Mouse (Mus musculus): ENCODE measurements around the gene Mrps14.

Mrps14 gene

DNA sequence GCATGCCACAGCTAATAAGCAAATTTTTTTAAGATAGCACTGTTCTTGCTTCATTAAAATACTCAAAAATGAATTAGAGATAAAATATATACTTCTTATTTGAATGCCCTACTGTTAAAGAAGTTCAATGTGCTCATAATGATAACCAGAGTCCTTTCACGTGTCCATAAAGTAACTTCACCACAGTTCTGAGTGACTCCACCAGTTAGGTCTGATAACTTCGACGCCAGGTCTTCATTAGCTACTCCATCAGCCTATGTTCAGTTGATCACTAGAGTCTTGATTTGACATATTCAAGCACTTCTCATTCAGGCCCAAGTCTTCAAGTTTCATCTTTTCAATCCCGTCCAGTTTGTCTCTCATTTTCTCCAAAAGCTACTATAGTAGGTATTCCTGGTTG, 32.2 kb downstream of the Mrps14 start:
- DNase-seq (ENCODE audit: low spot score in 2 of 2), result no peak

DNA sequence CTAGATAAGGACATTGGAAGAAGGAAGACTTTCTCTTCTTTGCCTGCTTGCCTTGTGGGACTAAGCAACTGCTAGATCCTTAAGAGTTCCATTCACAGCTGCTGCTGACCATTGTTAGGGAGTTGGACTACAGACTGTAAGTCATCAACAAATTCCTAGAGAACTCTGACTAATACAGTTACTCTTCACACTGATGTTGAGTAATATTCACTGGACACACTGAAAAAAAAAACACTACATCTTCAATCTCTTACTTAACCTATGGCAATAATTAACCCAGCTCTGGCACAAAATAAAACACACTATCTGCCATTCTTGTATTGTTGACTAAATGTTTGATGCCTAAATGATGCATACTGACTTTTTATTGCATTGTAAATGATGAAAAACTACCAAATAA, 32.8 kb downstream of the Mrps14 start:
- no peak for DNase-seq (ENCODE audit: low spot score in 2 of 2)

DNA sequence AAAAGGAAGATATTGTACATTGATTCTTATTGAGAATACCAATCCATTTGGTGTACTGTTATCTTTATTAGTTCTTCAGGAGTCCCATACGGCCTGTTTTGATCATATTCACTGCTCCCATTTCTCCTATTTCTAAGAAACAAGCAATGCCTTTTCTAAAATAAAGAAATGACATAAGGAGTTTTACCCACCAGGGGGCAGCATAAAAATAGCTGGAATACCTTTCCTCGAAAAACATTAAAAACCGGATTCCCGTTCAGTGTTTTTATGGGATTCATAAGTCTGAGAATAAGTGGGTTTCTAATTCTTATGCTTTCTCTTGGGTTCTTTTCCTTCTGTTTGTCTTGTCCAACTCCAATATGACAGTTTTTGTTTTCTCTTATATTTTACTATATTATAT, 36.0 kb downstream of the Mrps14 start:
- no peak for DNase-seq (ENCODE audit: low spot score in 2 of 2)

DNA sequence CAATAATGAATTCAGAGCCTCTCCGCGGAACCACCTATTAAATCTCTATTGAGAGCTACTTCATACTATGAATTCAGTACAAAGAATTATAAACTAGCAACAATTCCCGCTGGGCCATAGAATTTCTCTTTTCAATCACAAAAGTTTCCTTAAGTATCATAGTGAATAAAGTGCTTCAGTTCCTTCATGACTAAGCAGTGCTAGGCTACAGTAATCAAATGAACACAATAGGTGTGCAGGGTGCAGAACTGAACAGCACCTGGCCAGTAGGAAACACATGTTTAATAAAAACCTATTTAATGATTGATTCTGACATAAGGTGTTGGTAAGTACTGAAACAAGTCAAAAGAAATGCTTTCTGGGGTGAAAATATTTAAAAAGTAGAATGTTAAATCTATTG, 37.1 kb downstream of the Mrps14 start:
- no peak for DNase-seq (ENCODE audit: low spot score in 2 of 2)

DNA sequence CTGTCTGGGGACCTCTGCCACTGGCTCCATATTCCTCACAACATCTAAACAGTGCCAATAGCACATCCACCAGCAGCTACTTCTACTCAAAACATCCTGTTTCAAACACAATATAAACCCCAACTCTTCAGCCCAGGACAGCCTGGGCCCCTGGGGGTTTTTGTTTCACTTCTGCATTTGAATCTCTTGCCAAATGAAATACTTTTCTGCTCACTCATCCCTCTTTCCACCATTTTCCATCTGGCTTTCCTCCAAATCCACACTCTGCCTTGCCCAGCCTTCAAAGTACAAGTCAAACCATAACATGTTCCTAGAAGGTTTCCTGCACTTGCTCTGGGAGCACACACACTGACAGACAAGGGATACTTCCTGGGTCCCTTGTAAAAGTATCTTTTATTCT, 38.9 kb downstream of the Mrps14 start:
- no peak for DNase-seq (ENCODE audit: low spot score in 2 of 2)

DNA sequence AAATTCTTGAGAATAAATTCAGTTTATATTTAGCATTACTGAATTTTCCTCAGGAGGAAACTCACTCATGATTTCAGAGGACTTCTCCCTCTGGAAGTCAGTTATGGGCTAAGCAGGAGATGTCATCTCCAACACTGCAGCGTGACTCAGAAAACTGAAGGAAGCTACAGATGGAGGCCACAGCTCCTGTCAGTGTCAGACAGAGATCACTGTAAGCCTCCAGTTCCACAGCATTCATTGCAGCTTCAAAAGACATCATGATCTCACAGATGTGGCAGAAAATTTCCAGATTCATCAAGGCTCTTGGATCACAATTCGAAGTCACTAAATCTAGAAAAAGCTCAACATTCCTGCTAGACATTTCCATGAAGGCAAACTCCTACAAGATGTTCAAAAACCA, 43.0 kb downstream of the Mrps14 start:
- DNase-seq (ENCODE audit: low spot score in 2 of 2), result no peak

DNA sequence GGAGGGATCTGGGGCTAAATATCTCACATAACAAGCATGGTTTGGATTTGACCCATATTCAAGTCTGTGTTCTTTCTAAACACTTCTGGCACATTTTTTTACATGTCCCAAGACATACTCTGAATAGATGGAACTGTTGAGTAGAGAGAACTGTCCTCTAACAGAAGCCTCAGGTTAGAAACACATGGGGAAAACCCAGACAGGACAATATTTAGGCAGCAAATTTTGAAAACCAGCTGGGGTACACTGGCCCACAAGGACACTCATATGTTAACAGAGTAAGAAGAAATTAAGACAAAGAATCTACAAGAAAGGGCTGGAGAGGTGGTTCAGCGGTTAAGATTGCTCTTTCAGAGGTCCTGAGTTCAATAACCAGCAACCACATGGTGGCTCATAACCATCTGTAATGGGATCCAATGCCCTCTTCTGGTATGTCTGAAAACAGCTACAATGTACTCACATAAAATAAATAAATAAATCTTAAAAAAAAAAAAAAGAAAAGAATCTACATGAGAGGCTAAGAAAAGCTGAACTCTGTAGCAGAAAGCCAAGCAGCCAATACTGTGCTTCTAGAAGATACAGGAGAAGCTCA, 43.9 kb downstream of the Mrps14 start:
- DNase-seq (ENCODE audit: low spot score in 2 of 2), result no peak

DNA sequence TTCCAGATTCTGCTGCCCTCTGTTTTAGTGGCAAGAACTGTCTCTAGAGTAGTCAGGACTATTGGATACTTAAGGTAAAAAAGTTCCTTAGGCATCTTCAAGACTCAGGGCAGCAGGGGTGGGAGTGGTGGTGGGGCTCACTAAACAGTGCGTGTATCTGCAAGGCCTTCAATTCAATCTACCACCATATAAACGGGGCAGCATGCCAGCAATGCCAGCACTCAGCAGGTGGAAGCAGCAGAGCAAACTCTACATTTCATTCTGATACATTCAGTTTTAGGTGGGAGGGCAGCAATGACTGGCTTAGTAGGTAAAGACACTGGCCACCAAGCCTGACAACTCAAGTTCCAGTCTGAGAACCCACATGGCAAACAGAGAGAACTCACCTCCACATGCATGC, 45.1 kb downstream of the Mrps14 start:
- no peak for DNase-seq (ENCODE audit: low spot score in 2 of 2)

DNA sequence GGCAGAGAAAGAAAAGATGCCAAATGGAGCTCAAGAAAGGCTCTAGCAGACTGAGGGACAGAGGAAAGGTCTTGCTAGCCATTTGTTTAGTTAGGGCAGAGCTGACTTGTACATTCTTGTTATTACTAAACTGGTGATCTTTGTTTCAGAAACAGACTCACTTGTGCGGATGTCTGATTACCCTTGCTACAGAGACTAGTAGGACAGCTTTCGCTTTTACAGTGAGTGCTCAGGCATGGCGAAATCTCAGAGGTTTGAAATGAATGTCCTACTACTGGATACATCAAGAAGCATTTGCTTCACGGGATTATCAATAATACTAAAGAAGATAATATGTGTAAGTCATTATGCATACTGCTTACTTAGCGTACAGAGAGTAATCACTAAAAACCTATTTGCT, 49.7 kb downstream of the Mrps14 start:
- DNase-seq (ENCODE audit: low spot score in 2 of 2), result no peak

DNA sequence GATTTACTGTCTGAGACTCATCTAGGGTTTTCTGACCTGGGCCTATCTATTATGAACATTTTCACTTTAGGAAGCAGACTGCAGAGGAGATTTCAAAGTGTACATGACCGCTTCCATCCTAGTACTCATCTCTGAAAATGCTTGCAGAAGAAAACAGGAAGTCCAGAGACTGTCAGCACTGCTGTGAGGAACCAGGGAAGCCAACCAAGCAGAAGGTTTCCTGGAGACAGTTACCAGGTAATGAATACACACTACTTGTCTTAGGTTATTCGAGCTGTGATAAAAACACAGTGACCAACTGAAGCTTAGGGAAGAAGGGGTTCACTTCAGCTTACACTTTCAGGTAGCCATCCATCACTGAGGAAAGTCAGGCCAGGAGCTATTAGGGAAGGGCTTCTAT, 50.9 kb downstream of the Mrps14 start:
- DNase-seq (ENCODE audit: low spot score in 2 of 2), result no peak

DNA sequence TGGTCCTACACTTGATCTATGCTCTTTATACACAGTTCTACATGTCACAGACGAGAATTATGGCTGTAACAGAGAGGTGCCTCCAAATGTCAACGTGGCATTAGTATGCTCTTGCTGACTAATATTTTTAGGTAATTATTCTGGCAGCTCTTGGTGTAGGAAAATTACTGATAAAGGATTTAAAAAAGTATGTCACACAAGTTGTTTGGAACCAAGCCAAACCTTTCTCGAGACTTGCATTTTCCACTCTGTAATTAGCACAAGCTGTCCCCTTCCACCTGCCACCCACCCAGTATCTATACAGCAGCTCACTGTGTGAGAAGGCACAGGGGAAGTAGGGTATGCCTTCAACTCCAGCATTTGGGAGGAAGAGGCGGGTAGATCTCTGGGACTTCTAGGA, 51.8 kb downstream of the Mrps14 start:
- DNase-seq (ENCODE audit: low spot score in 2 of 2), result no peak

DNA sequence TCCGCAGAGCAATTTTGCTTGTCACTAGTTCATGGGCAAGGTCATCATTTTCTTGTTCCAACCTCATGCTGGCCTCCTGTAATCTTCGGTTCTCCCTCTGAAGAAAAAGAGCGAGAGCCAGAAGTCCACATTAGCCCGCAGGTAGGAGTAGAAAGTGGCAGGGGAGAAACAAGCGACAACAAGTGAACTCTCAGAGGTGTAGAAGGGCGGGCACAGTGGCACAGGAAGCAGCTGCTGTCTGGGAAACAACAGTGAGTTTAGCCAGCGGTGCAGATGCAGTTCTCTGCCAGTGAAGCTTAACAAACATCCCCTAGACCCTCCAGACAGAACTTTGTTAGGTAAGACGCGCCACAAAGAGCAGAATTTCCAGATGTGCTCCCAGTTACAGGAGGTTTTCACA, 52.5 kb downstream of the Mrps14 start:
- no peak for DNase-seq (ENCODE audit: low spot score in 2 of 2)

DNA sequence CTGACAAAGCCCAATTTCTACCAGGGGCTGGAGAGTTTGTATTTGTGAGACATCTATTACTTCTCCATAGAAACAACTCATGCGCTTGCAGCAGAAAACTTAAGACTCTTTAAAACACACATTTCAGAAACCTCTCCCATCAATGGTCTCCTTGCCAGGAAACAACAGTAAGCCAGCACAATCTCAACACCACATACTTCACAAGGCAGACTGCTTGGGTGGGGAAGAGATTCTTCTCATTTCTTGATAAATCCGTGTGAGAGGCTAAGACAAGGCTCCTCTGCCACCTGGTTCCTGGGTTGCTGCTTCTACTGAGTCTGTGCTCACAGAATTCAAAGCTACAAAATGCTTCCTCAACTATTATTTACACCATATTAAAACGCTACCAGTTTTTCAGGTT, 54.8 kb downstream of the Mrps14 start:
- DNase-seq (ENCODE audit: low spot score in 2 of 2), result peak in 1 of 2 experiments; percentile 18

DNA sequence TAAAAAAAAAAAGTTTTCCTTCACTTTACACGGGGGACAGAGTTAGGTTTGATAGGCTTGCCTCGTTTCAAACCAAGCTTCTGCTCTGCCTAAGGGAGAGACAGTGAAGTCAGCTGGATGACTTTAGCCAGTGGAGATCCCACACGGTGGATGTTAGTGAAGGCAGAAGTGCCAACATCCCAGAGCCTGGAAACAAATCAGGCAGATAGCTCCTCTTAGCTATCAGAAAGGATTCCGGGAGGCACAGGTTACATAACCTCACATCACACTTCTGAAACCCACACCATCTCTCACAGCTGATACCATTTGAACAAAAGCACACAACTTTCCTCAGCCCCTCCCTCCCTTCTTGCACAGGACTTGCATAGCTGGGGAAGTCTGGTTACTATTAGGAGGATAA, 55.8 kb downstream of the Mrps14 start:
- DNase-seq (ENCODE audit: low spot score in 2 of 2), result no peak

DNA sequence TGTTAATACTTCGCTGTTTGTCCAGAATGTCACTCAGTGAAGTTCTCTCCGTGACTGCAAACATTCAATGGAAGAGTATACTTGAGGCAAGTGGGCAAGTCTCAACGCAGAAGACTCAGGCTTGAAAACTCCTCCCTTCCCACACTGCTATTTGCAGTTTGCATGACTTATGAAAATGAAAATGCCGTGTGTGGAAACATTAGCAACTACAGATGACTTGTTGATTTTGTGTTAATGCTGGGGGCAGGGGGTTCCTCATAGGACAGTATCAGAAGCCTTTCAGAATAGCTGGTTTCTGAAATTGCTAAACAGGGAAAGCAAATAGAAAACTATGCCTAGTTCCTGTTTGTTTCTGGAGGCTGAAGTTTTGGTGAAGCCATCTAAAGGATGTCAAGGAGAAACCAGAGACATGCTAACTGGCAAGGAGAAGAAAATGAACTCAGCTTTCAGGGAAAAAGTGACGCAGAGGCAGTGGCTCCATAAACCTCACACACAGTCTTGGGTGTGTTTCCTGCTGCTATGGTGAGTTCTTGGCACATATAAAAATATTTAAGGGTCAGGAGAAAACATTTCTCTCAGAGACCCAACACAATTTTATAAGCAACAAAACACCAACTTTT, 56.5 kb downstream of the Mrps14 start:
- DNase-seq (ENCODE audit: low spot score in 2 of 2), result no peak

All from urinary bladder, adult 18-20 months (tissue).